11 mouse cellular contexts compared by ENCODE assay signal in the genomic region with DNA sequence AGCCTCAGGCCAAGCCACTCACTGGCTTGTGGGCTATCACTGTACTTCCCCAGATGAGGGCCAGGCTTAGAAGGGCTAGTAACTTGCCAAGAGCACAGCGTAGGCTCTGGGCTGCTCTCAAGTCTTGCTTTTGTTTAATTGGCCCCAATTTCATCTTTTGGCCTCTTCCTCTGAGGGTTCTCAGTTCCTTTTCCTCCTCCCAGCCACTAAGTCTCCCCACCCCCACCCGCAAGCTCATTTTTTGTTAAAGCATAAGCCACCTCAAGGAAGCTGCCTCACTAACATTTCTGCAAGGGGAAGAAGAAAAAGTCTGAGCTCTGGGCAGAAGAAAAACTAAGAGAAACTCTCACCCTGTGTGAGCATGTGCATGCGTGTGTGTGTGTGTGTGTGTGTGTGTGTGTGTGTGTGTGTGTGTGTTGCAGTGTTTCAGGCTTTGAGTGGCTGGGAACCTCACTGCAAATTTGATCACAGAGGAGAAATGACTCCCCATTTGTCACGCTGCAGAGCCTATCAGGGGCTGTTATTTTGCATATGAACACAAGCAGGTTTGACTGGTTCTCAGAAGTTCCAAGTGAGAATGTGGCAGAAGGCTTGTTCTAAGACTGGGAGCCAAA. TPM values are rescaled to one million over a fixed set of nuclear protein-coding genes. Genes with fewer than 3 reads are reported as not detected.
DNase-seq lines count a peak whose midpoint lies in the region; ATAC-seq and TF ChIP-seq lines count a peak whose summit lies in the region.
"Had no signal": no experiment of that assay in that cellular context is flagged by ENCODE, and none has a peak within 500 bp of the region (broad histone marks: within the 10 kb centered on the region; RNA-seq: fewer than 3 reads in every experiment).

No protein-coding gene starts in this region.

- H3K27me3 ChIP-seq in kidney, postnatal 0 days (ENCODE audit: insufficient read depth, low read length): no peaks in the 10 kb centered on the region
- H3K27me3 ChIP-seq in stomach, embryonic 14.5 days (ENCODE audit: control insufficient read depth, insufficient read depth, low read length): no peaks in the 10 kb centered on the region

- no peak overlapping the region for H3K4me3 ChIP-seq in kidney, postnatal 0 days (replicated peaks; ENCODE audit: low read depth, low read length)
- no peak overlapping the region for H3K4me3 ChIP-seq in stomach, embryonic 14.5 days (ENCODE audit: low read depth, low read length)
- H3K4me3 ChIP-seq: heart, adult 2 months had no signal

- 0 out of 2 replicates have a peak overlapping the region, but pooled peaks have one; percentile 3 for H3K27ac ChIP-seq in kidney, postnatal 0 days
- peak overlapping the region; percentile 55 for H3K27ac ChIP-seq in stomach, embryonic 14.5 days (ENCODE audit: low read length)
- H3K27ac ChIP-seq: heart, adult 2 months had no signal

- H3K4me1 ChIP-seq in kidney, postnatal 0 days (replicated peaks; ENCODE audit: insufficient read depth, low read length): peaks cover 3% of the 10 kb centered on the region; the same call in 1 of the 2 replicates
- H3K4me1 ChIP-seq in stomach, embryonic 14.5 days (ENCODE audit: control insufficient read depth, insufficient read depth, low read length): peaks cover 23% of the 10 kb centered on the region; the same call in 1 of the 2 replicates

- 57% methylated on average over 4 of the region's 4 CpGs for WGBS in kidney, postnatal 0 days
- 42% methylated on average over 4 of the region's 4 CpGs for WGBS in stomach, embryonic 14.5 days

- H3K36me3 ChIP-seq in kidney, postnatal 0 days (ENCODE audit: insufficient read depth, low read length): no peaks in the 10 kb centered on the region
- no peaks in the 10 kb centered on the region for H3K36me3 ChIP-seq in stomach, embryonic 14.5 days (ENCODE audit: control insufficient read depth, insufficient read depth, low read length)

- intact Hi-C loops in heart, postnatal 36 days (cut with DNase I): loop anchor here (5.0 kb wide), 1 partner anchor 151 kb away; a partner anchor contains a TSS
- intact Hi-C loops in gastrocnemius, postnatal 14 days (cut with DNase I; ENCODE audit: low total_unique reads): loop anchor here (10.0 kb wide), 1 partner anchor 153 kb away; a partner anchor contains a TSS

- H3K4me2 ChIP-seq in kidney, postnatal 0 days (ENCODE audit: low read length): no peak overlapping the region
- H3K4me2 ChIP-seq in stomach, embryonic 14.5 days (replicated peaks; ENCODE audit: low read depth, low read length): no peak overlapping the region

- peak; percentile 7 for DNase-seq in heart, postnatal 4 days
- DNase-seq in heart, postnatal 36 days: no peak
- DNase-seq in kidney, postnatal 0 days (ENCODE audit: low spot score): peak; percentile 40
- no peak for DNase-seq in layer of hippocampus, postnatal 14 days (ENCODE audit: low spot score in 2 of 2)
- no peak for DNase-seq in adrenal gland, postnatal 4 days (ENCODE audit: low spot score in 2 of 2)
- DNase-seq in gastrocnemius, postnatal 14 days: no peak
- DNase-seq: cerebellum, adult 18-20 months; retina, postnatal 1 day had no signal

- peak; percentile 13 for ATAC-seq in activated CD4-positive, CD25-positive, alpha-beta regulatory T cell, adult 4 months
- peak; percentile 38 for ATAC-seq in kidney, postnatal 0 days (replicated peaks; ENCODE audit: low FRiP score, low read depth)
- ATAC-seq in stomach, embryonic 14.5 days (ENCODE audit: insufficient number of reproducible peaks, insufficient read depth, low FRiP score, low read depth): peak; percentile 35; the same call in 1 of the 2 replicates

- no peak for TF ChIP-seq CTCF in kidney, postnatal 0 days (IDR thresholded peaks at IDR 0.05; ENCODE audit: low read depth)

- H3K9ac ChIP-seq in kidney, postnatal 0 days (ENCODE audit: low read depth, low read length): no peak overlapping the region
- no peak overlapping the region for H3K9ac ChIP-seq in stomach, embryonic 14.5 days (replicated peaks; ENCODE audit: low read depth, low read length)

- H3K9me3 ChIP-seq in kidney, postnatal 0 days (replicated peaks; ENCODE audit: low read length): no peaks in the 10 kb centered on the region
- H3K9me3 ChIP-seq in stomach, embryonic 14.5 days (ENCODE audit: control insufficient read depth, low read depth, low read length): no peaks in the 10 kb centered on the region

RNA-seq across cellular contexts. Expression of a gene that starts 12.7 kb away (rescaled TPM):
- not detected for total RNA-seq in heart, postnatal 4 days (2021)
- not detected for total RNA-seq in heart, postnatal 36 days (2021)
- polyA plus RNA-seq in activated CD4-positive, CD25-positive, alpha-beta regulatory T cell, adult 4 months (2017; shearing (Covaris generic)): not detected
- polyA plus RNA-seq in kidney, postnatal 0 days (2015; fragmentation: Nextera tagmentation; extraction: Ambion mirVana): 3.1 and 3.4 TPM in 2 replicates
- 1.7 and 2.1 TPM in 2 replicates for polyA plus RNA-seq in stomach, embryonic 14.5 days (2014; fragmentation: Nextera tagmentation; extraction: Ambion mirVana)
- total RNA-seq in layer of hippocampus, postnatal 14 days (2021): not detected
- total RNA-seq in adrenal gland, postnatal 4 days (2021): under 1 TPM; 0.59 to 0.62 TPM
- total RNA-seq in gastrocnemius, postnatal 14 days (2021): not detected

RNA-seq across cellular contexts. Expression of a gene that starts 18.7 kb away (rescaled TPM):
- 10 to 100 TPM; 63.3 to 65.2 TPM for total RNA-seq in heart, postnatal 4 days (2021)
- total RNA-seq in heart, postnatal 36 days (2021): 10 to 100 TPM; 59.6 to 63.7 TPM
- polyA plus RNA-seq in activated CD4-positive, CD25-positive, alpha-beta regulatory T cell, adult 4 months (2017; shearing (Covaris generic)): 10 to 100 TPM; 20.2 to 25.5 TPM
- 77.9 and 80.4 TPM in 2 replicates for polyA plus RNA-seq in kidney, postnatal 0 days (2015; fragmentation: Nextera tagmentation; extraction: Ambion mirVana)
- polyA plus RNA-seq in stomach, embryonic 14.5 days (2014; fragmentation: Nextera tagmentation; extraction: Ambion mirVana): 64.2 and 69.9 TPM in 2 replicates
- 10 to 100 TPM; 12.8 to 15.2 TPM for total RNA-seq in layer of hippocampus, postnatal 14 days (2021)
- 100 to 1,000 TPM; 219 to 241 TPM for total RNA-seq in adrenal gland, postnatal 4 days (2021)
- total RNA-seq in gastrocnemius, postnatal 14 days (2021): 10 to 100 TPM; 42.1 to 42.3 TPM

RNA-seq across cellular contexts. Expression of a gene that starts 47.4 kb away (rescaled TPM):
- 1 to 10 TPM in 1 of 2 experiments, under 1 TPM in 1; 0.83 to 1.1 TPM for total RNA-seq in heart, postnatal 4 days (2021)
- 1 to 10 TPM in 1 of 2 experiments, under 1 TPM in 1; 0.46 to 1.1 TPM for total RNA-seq in heart, postnatal 36 days (2021)
- polyA plus RNA-seq in activated CD4-positive, CD25-positive, alpha-beta regulatory T cell, adult 4 months (2017; shearing (Covaris generic)): not detected
- 19.9 and 22.7 TPM in 2 replicates for polyA plus RNA-seq in kidney, postnatal 0 days (2015; fragmentation: Nextera tagmentation; extraction: Ambion mirVana)
- 1.3 and 2.6 TPM in 2 replicates for polyA plus RNA-seq in stomach, embryonic 14.5 days (2014; fragmentation: Nextera tagmentation; extraction: Ambion mirVana)
- total RNA-seq in layer of hippocampus, postnatal 14 days (2021): 1 to 10 TPM; 2.8 to 4.1 TPM
- total RNA-seq in adrenal gland, postnatal 4 days (2021): 1 to 10 TPM; 1.7 to 4.5 TPM
- total RNA-seq in gastrocnemius, postnatal 14 days (2021): under 1 TPM; 0.22 to 0.27 TPM

RNA-seq across cellular contexts. Expression of a gene that starts 54.2 kb away (rescaled TPM):
- total RNA-seq in heart, postnatal 4 days (2021): 10 to 100 TPM; 49.2 to 53.7 TPM
- 10 to 100 TPM; 28.8 to 31.3 TPM for total RNA-seq in heart, postnatal 36 days (2021)
- not detected for polyA plus RNA-seq in activated CD4-positive, CD25-positive, alpha-beta regulatory T cell, adult 4 months (2017; shearing (Covaris generic))
- polyA plus RNA-seq in kidney, postnatal 0 days (2015; fragmentation: Nextera tagmentation; extraction: Ambion mirVana): 69.8 and 71.6 TPM in 2 replicates
- polyA plus RNA-seq in stomach, embryonic 14.5 days (2014; fragmentation: Nextera tagmentation; extraction: Ambion mirVana): 55.1 and 62.6 TPM in 2 replicates
- total RNA-seq in layer of hippocampus, postnatal 14 days (2021): 10 to 100 TPM in 1 of 2 experiments, 1 to 10 TPM in 1; 9.8 to 13.3 TPM
- total RNA-seq in adrenal gland, postnatal 4 days (2021): 10 to 100 TPM; 88.9 to 89.8 TPM
- total RNA-seq in gastrocnemius, postnatal 14 days (2021): 10 to 100 TPM; 24.8 to 26.3 TPM

Comparison
In these comparisons a context has a peak if more than half of its experiments do, and no peak if none do; other contexts are left out.
1. DNase-seq: peak in heart, postnatal 4 days (single experiment) and kidney, postnatal 0 days (single experiment); none in heart, postnatal 36 days (0 of 2), layer of hippocampus, postnatal 14 days (0 of 2), adrenal gland, postnatal 4 days (0 of 2) and gastrocnemius, postnatal 14 days (single experiment).
2. Peak in every context shown above with its lines, with median percentiles within 50 percentile points of each other: ATAC-seq.